Mouse (Mus musculus) spleen, adult 2 months (tissue): ENCODE measurements around the gene Neurod2. TPM values are rescaled to one million over a fixed set of nuclear protein-coding genes. Genes with fewer than 3 reads are reported as not detected.

ENCODE experiments used
- DNase-seq, 2 experiments: peaks; one replicate each; pipeline versions ENCODE4 v3.0.0 to v3.0.0-alpha.2; 2012 to 2021; ENCODE audit warnings: low spot score in 2 of 2, low read depth in 1 of 2
- H3K27ac ChIP-seq: fragments of 200-500 bp; 2 replicates; pipeline ENCODE4 v1.5.1; 2012; ENCODE audit warnings: low read length, inconsistent platforms; ENCODE audit not compliant: insufficient read depth
- H3K27me3 ChIP-seq: fragments of 200-500 bp; 2 replicates; pipeline ENCODE4 v1.6.1; 2012; ENCODE audit warnings: mild to moderate bottlenecking, moderate library complexity, low read length, inconsistent platforms; ENCODE audit not compliant: control insufficient read depth, insufficient read depth
- H3K36me3 ChIP-seq: fragments of 200-500 bp; 2 replicates; pipeline ENCODE4 v1.6.1; 2012; ENCODE audit warnings: mild to moderate bottlenecking, low read length, inconsistent platforms; ENCODE audit not compliant: control insufficient read depth, insufficient read depth
- H3K4me1 ChIP-seq: fragments of 200-500 bp; 2 replicates; pipeline ENCODE4 v1.6.1; 2011; ENCODE audit warnings: inconsistent platforms; ENCODE audit not compliant: control insufficient read depth, insufficient read depth, insufficient read length
- H3K4me3 ChIP-seq: fragments of 200-500 bp; 2 replicates; pipeline ENCODE4 v1.5.1; 2011; ENCODE audit warnings: mild to moderate bottlenecking, inconsistent platforms; ENCODE audit not compliant: insufficient read depth, insufficient read length; ENCODE audit errors: extremely low read depth
- CTCF ChIP-seq: fragments of 200-500 bp; IDR thresholded peaks from 2 replicates; pipeline ENCODE4 v1.5.1; 2011; ENCODE audit warnings: mild to moderate bottlenecking, inconsistent platforms; ENCODE audit not compliant: insufficient read depth, insufficient read length, insufficient replicate concordance; ENCODE audit errors: extremely low read depth
- POLR2A ChIP-seq: fragments of 200-500 bp; IDR thresholded peaks from 2 replicates; pipeline ENCODE4 v1.6.1; 2011; ENCODE audit warnings: low read depth, low read length, inconsistent platforms
- WGBS: fragments of 180-500 bp; shearing (Covaris S2); methylation state at CpG from one replicate; pipeline ENCODE4 v1.1.7; 2018; 5-methylcytosine and 5-hydroxymethylcytosine counted together
- polyA plus RNA-seq: library from polyadenylated mRNA; depleted of rRNA; stranded (reverse); fragments of >200 nt; gene quantifications from 2 replicates; pipeline ENCODE4 v1.2.3, GENCODE M21; 2012

Gene Neurod2
- polyA plus RNA-seq, 1 experiment: not detected

GRCm38 (mm10) chr11:98322159-98322558, 7.3 kb downstream of the Neurod2 start:
- no peak overlapping the region for H3K4me3 ChIP-seq
- TF ChIP-seq POLR2A (no peak), CTCF (no peak)
- peaks cover 6% of the 10 kb centered on the region for H3K4me1 ChIP-seq
- 0% methylated on average over 1 of the region's 1 CpGs for WGBS
- no peaks in the 10 kb centered on the region for H3K36me3 ChIP-seq
- H3K27ac ChIP-seq: no peak overlapping the region
- DNase-seq: no peak
- peaks cover 51% of the 10 kb centered on the region for H3K27me3 ChIP-seq

GRCm38 (mm10) chr11:98321677-98322003, 7.8 kb downstream of the Neurod2 start:
- TF ChIP-seq POLR2A (no peak), CTCF (no peak)
- H3K4me1 ChIP-seq: 0 out of 2 replicates have a peak, but pooled peaks cover under 1% of the 10 kb centered on the region

GRCm38 (mm10) chr11:98320806-98321676, 8.4 kb downstream of the Neurod2 start:
- no peak for TF ChIP-seq CTCF
- no peak for TF ChIP-seq POLR2A
- Histone ChIP-seq H3K36me3 (no peaks in the 10 kb centered on the region), H3K27ac (no peak overlapping the region), H3K4me3 (no peak overlapping the region), H3K27me3 (peaks cover 43% of the 10 kb centered on the region), H3K4me1 (no peaks in the 10 kb centered on the region)
- DNase-seq: no peak
- WGBS: 5% methylated on average over 30 of the region's 30 CpGs

More at GRCm38 (mm10) chr11:98321677-98322003, 7.8 kb downstream of the Neurod2 start:
- Histone ChIP-seq H3K27me3 (peaks cover 46% of the 10 kb centered on the region), H3K27ac (no peak overlapping the region), H3K36me3 (no peaks in the 10 kb centered on the region), H3K4me3 (no peak overlapping the region)
- WGBS: 10% methylated on average over 5 of the region's 5 CpGs
- DNase-seq: no peak

GRCm38 (mm10) chr11:98320381-98320780, 9.1 kb downstream of the Neurod2 start:
- 16% methylated on average over 12 of the region's 12 CpGs for WGBS
- no peaks in the 10 kb centered on the region for H3K4me1 ChIP-seq
- no peaks in the 10 kb centered on the region for H3K36me3 ChIP-seq
- TF ChIP-seq CTCF: no peak
- no peak for TF ChIP-seq POLR2A
- H3K27me3 ChIP-seq: peaks cover 38% of the 10 kb centered on the region
- H3K27ac ChIP-seq: no peak overlapping the region
- H3K4me3 ChIP-seq: no peak overlapping the region
- DNase-seq: no peak

GRCm38 (mm10) chr11:98319944-98320343, 9.5 kb downstream of the Neurod2 start:
- H3K4me3 ChIP-seq: no peak overlapping the region
- no peaks in the 10 kb centered on the region for H3K36me3 ChIP-seq
- no peaks in the 10 kb centered on the region for H3K4me1 ChIP-seq
- H3K27me3 ChIP-seq: peaks cover 36% of the 10 kb centered on the region
- 17% methylated on average over 2 of the region's 2 CpGs for WGBS
- no peak for TF ChIP-seq POLR2A
- TF ChIP-seq CTCF: no peak
- no peak for DNase-seq
- no peak overlapping the region for H3K27ac ChIP-seq

- Histone ChIP-seq H3K27ac (no peak overlapping the region), H3K36me3 (no peaks in the 10 kb centered on the region), H3K4me3 (no peak overlapping the region), H3K27me3 (peaks cover 36% of the 10 kb centered on the region), H3K4me1 (no peaks in the 10 kb centered on the region)
- 19% methylated on average over 4 of the region's 4 CpGs for WGBS
- DNase-seq: no peak
- TF ChIP-seq POLR2A (no peak), CTCF (no peak)
Measured at GRCm38 (mm10) chr11:98319544-98319943, 9.9 kb downstream of the Neurod2 start.

- Histone ChIP-seq H3K4me1 (no peaks in the 10 kb centered on the region), H3K27me3 (peaks cover 34% of the 10 kb centered on the region), H3K27ac (no peak overlapping the region), H3K4me3 (no peak overlapping the region), H3K36me3 (no peaks in the 10 kb centered on the region)
- TF ChIP-seq POLR2A: no peak
- TF ChIP-seq CTCF: no peak
- no peak for DNase-seq
- WGBS: 9% methylated on average over 15 of the region's 15 CpGs
Measured at GRCm38 (mm10) chr11:98319120-98319519, 10.3 kb downstream of the Neurod2 start.
